Mouse (Mus musculus): Measurements from ENCODE around the gene Gm17509.
A peak's percentile ranks its signal among the peaks of the same experiment; 100 is the strongest.
"Not testable (repeated sequence)": the region's sequence is repeated elsewhere in the genome, so short reads cannot be mapped to it uniquely, and the experiment has no call there.

The Gm17509 gene

GRCm38 (mm10) chr13:117204685-117205084, 16.2 kb downstream of the Gm17509 start:
- DNase-seq: no peak

- DNase-seq: peak; percentile 48
Observed at GRCm38 (mm10) chr13:117202755-117203471, 18.0 kb downstream of the Gm17509 start.

DNA sequence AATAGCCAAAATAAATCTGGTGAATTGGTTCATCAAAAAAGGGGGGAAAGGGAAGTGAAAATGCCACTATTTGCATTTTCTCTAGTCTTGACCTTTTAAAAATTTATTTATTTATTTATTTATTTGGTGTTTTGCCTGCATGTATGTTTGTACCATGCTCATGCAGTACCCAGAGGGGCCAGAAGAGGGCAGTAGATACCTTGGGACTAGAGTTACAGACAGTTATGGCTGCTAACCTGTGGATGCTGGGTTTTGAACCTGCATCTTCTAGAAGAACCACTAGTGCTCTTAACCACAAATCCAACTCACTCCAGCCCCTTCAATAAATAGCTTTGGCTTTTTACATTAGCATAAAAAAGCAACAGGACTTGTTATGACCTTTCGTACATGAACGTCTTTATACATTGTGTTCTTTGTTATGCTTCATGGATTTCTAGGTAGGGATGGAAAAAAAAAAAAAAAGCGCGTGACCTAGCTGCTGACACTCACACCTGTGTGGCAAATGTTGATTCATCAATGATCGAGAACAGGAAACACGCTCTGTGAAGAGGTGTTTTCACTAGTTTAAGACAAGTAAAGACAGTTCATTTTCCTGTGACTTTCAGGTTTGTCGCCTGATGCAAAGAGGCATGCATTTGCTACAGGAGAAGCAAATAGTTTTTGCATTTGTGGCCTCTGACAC, 22.3 kb downstream of the Gm17509 start:
- DNase-seq: peak; percentile 86

- no peak for DNase-seq
Observed at GRCm38 (mm10) chr13:117197666-117198065, 23.2 kb downstream of the Gm17509 start.

DNA sequence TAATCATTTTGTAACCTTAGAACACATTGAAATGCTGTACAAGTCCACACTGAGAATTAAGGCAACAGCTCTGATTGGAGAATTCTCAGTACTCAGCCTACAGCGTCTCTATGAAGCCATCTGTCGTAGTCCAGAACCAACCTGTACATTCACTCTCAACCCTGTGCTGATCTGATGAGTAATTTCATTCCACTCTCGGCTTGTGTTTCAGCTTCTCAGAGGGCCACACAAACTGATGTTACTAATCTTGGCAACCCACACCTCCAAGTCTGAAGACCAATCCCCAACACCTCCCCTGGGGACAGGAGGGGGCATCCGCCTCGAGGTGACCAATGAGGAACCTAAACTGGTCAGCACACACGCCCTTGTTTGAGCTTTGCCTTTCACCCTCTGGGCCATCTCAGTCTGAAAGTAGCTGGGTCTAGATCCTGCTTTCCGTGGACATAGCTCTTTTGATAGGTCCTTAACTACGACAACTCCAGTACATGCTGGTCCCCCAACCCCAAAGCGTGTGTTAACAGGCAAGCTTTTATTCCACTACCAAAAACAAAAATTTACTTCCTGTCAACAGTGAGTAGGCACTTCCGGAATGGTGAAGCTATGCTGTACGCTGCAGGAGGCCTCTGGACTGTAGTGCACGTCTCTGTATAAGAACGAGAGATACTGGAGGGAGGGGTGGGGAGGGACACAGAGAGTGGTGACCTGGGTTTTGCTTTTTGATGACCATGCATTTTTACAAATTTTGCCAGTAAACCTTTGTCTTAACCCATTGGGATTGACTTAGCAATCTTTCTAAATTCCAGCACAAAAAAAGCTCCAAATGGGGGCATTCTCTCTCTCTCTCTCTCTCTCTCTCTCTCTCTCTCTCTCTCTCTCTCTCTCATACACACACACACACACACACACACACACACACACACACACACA, 25.0 kb downstream of the Gm17509 start:
- no peak for DNase-seq

DNA sequence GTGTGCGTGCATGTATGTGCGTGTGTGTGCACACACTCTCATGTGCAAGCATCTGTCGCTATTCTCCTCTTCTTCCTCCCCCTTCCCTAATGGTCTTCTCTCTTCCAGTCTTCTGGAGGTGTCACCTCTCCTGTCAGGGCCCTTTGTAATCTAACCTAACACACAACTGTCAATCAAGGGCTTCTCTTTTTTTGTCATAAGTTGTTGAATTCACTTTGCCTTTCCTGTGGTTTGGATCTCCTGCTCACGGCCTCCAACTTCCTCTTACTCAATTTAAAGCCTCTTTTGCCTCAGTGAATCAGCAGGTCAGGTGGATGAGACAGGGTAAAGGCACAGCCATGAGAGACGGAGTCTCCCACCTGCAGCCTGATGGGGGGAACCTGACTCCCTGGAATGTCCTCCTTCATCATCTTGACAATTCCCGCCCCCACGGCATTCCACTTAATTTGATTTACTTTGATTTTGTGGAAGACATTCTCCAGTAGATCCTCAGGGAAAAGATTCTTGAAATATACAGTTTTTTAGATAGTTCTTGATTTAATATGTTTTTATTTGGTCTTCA, 27.4 kb downstream of the Gm17509 start:
- DNase-seq: no peak

- no peak for DNase-seq
Observed at GRCm38 (mm10) chr13:117192161-117192560, 28.7 kb downstream of the Gm17509 start.

GRCm38 (mm10) chr13:117185329-117185728, 35.5 kb downstream of the Gm17509 start:
- DNase-seq: no peak

DNA sequence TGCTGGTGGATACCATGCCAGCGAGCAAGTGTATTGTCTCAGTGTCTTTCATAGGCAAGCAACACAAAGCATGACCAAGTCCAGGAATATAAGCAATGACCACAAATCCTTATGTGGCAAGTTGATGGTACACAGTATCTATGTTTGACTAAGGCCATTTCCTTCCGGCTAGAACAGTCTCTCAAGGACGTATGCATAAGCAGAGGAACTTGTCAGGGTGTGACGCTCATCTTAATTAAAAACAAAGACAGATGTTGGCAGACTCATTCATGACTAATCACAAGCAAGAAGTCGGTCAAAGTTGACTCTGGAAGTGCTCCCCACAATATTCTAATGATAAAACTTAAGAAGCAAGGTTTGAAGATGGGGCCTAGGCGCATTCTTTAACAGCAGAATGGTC, 37.6 kb downstream of the Gm17509 start:
- no peak for DNase-seq

- DNase-seq: not testable (repeated sequence)
Observed at GRCm38 (mm10) chr13:117180912-117181311, 40.0 kb downstream of the Gm17509 start.

All from cerebellum, adult 9-10 months (tissue).